Mouse (Mus musculus) forebrain, embryonic 15.5 days (tissue): ENCODE data around the gene Npb. TPM values are rescaled to one million over a fixed set of nuclear protein-coding genes. Genes with fewer than 3 reads are reported as not detected.
A peak's percentile ranks its signal among the peaks of the same experiment; 100 is the strongest.

Source experiments
- ATAC-seq: fragments of 200-750 bp; cut with Nextera tagmentation; replicated peaks from 2 replicates; pipeline ENCODE4 v1.8.0; 2017; ENCODE audit warnings: mild to moderate bottlenecking, moderate TSS enrichment, moderate library complexity
- H3K27ac ChIP-seq: fragments of 300-500 bp; sonication (generic); replicated peaks from 2 replicates; pipeline ENCODE4 v1.5.1; 2015; ENCODE audit warnings: mild to moderate bottlenecking, inconsistent platforms
- H3K27me3 ChIP-seq: fragments of 300-500 bp; sonication (generic); 2 replicates; pipeline ENCODE4 v1.6.1; 2015; ENCODE audit warnings: inconsistent platforms
- H3K36me3 ChIP-seq: fragments of 300-500 bp; sonication (generic); 2 replicates; pipeline ENCODE4 v1.6.1; 2015; ENCODE audit warnings: mild to moderate bottlenecking, inconsistent platforms
- H3K4me1 ChIP-seq: fragments of 300-500 bp; sonication (generic); 2 replicates; pipeline ENCODE4 v1.6.1; 2015; ENCODE audit warnings: inconsistent platforms
- H3K4me2 ChIP-seq: fragments of 300-500 bp; sonication (generic); replicated peaks from 2 replicates; pipeline ENCODE4 v1.6.1; 2015; ENCODE audit warnings: mild to moderate bottlenecking, inconsistent platforms
- H3K4me3 ChIP-seq: fragments of 300-500 bp; sonication (generic); 2 replicates; pipeline ENCODE4 v1.5.1; 2015; ENCODE audit warnings: mild to moderate bottlenecking, inconsistent platforms
- H3K9ac ChIP-seq: fragments of 300-500 bp; sonication (generic); replicated peaks from 2 replicates; pipeline ENCODE4 v1.6.1; 2015; ENCODE audit warnings: mild to moderate bottlenecking, inconsistent platforms
- H3K9me3 ChIP-seq: fragments of 300-500 bp; sonication (generic); 2 replicates; pipeline ENCODE4 v1.6.1; 2016; ENCODE audit warnings: inconsistent platforms
- WGBS: fragments of 180-500 bp; shearing (Covaris S2); methylation state at CpG from one replicate; pipeline ENCODE4 v1.1.7; 2015; ENCODE audit warnings: mixed read lengths; 5-methylcytosine and 5-hydroxymethylcytosine counted together
- polyA plus RNA-seq: library from polyadenylated mRNA; unstranded; fragments of >200 nt; fragmentation: Nextera tagmentation; extraction: Ambion mirVana; gene quantifications from 2 replicates; pipeline ENCODE4 v1.2.1, GENCODE M21; 2015

Gene Npb
- polyA plus RNA-seq, 1 experiment from 2014 or later = 0.65 TPM

DNA sequence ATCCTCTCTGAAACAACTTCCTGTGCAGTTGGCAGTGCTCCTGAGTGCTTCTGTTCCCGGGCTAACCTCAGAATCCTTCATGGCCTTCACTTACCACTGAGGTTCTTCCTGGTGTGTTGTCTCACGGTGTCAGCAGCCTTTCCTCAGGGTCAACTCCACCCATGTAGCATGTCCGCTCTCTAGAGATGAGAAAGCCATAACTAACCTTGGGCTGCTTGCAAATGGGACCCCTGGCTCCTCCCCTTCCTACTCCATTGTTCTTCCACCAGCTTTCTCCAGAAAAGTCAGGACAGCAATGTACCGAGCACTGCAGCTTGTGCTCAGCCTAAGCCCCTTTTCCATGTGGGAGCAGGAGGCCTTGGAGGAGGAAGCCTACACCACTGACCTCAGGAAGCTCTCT is 1.5 kb upstream of the Npb start:
- Histone ChIP-seq H3K27ac (no peak overlapping the region), H3K4me3 (no peak overlapping the region), H3K4me2 (no peak overlapping the region), H3K36me3 (peaks cover 62% of the 10 kb centered on the region), H3K4me1 (peaks cover 8% of the 10 kb centered on the region), H3K27me3 (peaks cover 5% of the 10 kb centered on the region; the same call in 1 of the 2 replicates), H3K9ac (no peak overlapping the region), H3K9me3 (no peaks in the 10 kb centered on the region)
- no peak for ATAC-seq
- 80% methylated on average over 4 of the region's 4 CpGs for WGBS

DNA sequence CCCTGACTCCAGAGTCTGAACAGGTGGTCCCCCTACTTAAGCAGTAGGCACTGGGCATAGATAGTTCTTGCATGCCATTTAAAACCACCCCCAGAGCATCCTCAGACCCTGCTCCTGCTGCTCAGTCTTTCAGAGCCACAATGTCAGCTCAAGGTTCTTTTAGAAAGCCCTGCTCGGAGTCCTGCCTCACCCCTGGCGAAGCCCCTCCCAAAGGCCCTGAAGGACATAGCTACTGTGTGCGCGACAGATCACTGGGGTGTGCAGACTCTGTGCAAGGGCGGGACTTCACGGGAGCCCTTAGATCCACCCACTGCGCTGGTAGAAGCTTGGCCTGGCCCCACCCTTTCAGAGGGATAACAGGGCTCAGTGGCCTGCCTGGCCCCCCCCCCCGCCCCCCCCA is 973 bp downstream of the Npb start:
- Histone ChIP-seq H3K4me2 (no peak overlapping the region), H3K9me3 (no peaks in the 10 kb centered on the region), H3K36me3 (peaks cover 54% of the 10 kb centered on the region), H3K27ac (no peak overlapping the region), H3K27me3 (peaks cover 5% of the 10 kb centered on the region; the same call in 1 of the 2 replicates), H3K4me1 (peaks cover 8% of the 10 kb centered on the region), H3K9ac (no peak overlapping the region), H3K4me3 (no peak overlapping the region)
- WGBS = 30% methylated on average over 8 of the region's 8 CpGs
- ATAC-seq = 0 out of 2 replicates have a peak, but pooled peaks have one; percentile 23

- H3K4me1 ChIP-seq = peaks cover 8% of the 10 kb centered on the region
- H3K9ac ChIP-seq = no peak overlapping the region
- H3K9me3 ChIP-seq = no peaks in the 10 kb centered on the region
- H3K27me3 ChIP-seq = peaks cover 5% of the 10 kb centered on the region; the same call in 1 of the 2 replicates
- H3K4me3 ChIP-seq = no peak overlapping the region
- no peak overlapping the region for H3K27ac ChIP-seq
- 72% methylated on average over 9 of the region's 9 CpGs for WGBS
- H3K36me3 ChIP-seq = peaks cover 45% of the 10 kb centered on the region
- H3K4me2 ChIP-seq = no peak overlapping the region
- no peak for ATAC-seq
Observed at GRCm38 (mm10) chr11:120610477-120611046, 2.3 kb downstream of the Npb start.

- H3K27me3 ChIP-seq = 0 out of 2 replicates have a peak, but pooled peaks cover 2% of the 10 kb centered on the region
Observed at GRCm38 (mm10) chr11:120612763-120613162, 4.5 kb downstream of the Npb start.

DNA sequence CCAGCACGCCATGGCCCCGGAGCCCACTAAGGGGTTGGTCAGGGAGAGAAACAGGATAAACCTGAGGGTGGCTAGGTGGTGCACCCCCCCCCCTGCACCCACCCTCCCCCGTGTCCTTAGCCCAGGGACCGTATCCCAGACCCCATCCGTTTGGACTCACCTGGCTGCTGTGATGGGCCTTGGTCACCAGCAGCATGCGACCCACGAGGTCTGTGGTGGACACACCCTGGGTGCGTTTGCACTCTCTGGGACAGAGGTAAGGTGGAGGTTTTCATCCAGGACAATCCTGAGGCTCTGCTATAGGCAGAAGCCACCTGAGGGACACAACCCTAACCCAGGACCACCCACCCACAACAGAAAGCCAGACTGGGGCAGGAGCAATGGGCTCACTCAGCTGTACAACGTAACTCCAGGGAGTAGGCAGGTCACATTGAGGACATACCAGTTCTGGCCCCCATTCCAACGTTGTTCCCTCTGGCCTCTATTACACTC is 5.2 kb downstream of the Npb start:
- Histone ChIP-seq H3K4me2 (no peak overlapping the region), H3K36me3 (peaks cover 34% of the 10 kb centered on the region), H3K27ac (no peak overlapping the region), H3K4me1 (peaks cover 19% of the 10 kb centered on the region), H3K9ac (no peak overlapping the region), H3K27me3 (0 out of 2 replicates have a peak, but pooled peaks cover 2% of the 10 kb centered on the region), H3K9me3 (no peaks in the 10 kb centered on the region), H3K4me3 (no peak overlapping the region)
- no peak for ATAC-seq
- WGBS = 92% methylated on average over 10 of the region's 10 CpGs

More at GRCm38 (mm10) chr11:120612763-120613162, 4.5 kb downstream of the Npb start:
- H3K9me3 ChIP-seq = no peaks in the 10 kb centered on the region
- peaks cover 22% of the 10 kb centered on the region for H3K4me1 ChIP-seq
- 51% methylated on average over 6 of the region's 6 CpGs for WGBS
- H3K9ac ChIP-seq = no peak overlapping the region
- ATAC-seq = no peak
- H3K4me2 ChIP-seq = no peak overlapping the region
- H3K4me3 ChIP-seq = no peak overlapping the region
- H3K27ac ChIP-seq = no peak overlapping the region
- peaks cover 30% of the 10 kb centered on the region for H3K36me3 ChIP-seq

GRCm38 (mm10) chr11:120613976-120614375 is 5.7 kb downstream of the Npb start:
- Histone ChIP-seq H3K4me3 (no peak overlapping the region), H3K4me2 (no peak overlapping the region), H3K4me1 (peaks cover 17% of the 10 kb centered on the region), H3K9me3 (no peaks in the 10 kb centered on the region), H3K27me3 (0 out of 2 replicates have a peak, but pooled peaks cover under 1% of the 10 kb centered on the region), H3K27ac (no peak overlapping the region), H3K36me3 (peaks cover 38% of the 10 kb centered on the region), H3K9ac (no peak overlapping the region)
- 87% methylated on average over 8 of the region's 8 CpGs for WGBS
- ATAC-seq = no peak

DNA sequence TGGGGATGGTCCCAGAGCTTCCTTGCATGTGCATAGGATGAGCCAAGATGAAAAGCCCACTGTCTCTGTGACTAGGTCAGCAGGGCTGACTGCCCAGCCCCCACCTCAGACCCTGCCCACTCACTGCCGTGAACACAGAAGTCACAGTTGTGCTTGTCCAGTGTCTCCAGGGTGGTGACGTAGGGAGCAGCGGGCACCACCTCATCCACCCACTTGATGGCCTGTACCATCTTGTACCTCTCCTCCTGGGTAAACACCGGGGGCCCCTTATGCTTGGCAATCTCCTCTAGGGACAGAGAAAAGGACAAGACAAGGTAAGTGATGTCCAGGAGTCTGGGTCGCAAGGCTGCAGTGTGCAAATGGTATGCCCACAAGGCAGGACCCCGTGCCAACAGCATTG is 6.9 kb downstream of the Npb start:
- Histone ChIP-seq H3K27me3 (no peaks in the 10 kb centered on the region), H3K9ac (no peak overlapping the region), H3K4me1 (peaks cover 17% of the 10 kb centered on the region), H3K27ac (no peak overlapping the region), H3K4me3 (no peak overlapping the region), H3K9me3 (no peaks in the 10 kb centered on the region), H3K36me3 (peaks cover 43% of the 10 kb centered on the region), H3K4me2 (no peak overlapping the region)
- no peak for ATAC-seq
- 93% methylated on average over 6 of the region's 6 CpGs for WGBS

GRCm38 (mm10) chr11:120615606-120616203 is 7.4 kb downstream of the Npb start:
- Histone ChIP-seq H3K27ac (no peak overlapping the region), H3K9me3 (no peaks in the 10 kb centered on the region), H3K27me3 (no peaks in the 10 kb centered on the region), H3K4me2 (no peak overlapping the region), H3K9ac (no peak overlapping the region), H3K4me3 (0 out of 2 replicates have a peak overlapping the region, but pooled peaks have one; percentile 85), H3K36me3 (peaks cover 43% of the 10 kb centered on the region), H3K4me1 (peaks cover 17% of the 10 kb centered on the region)
- 93% methylated on average over 11 of the region's 11 CpGs for WGBS
- ATAC-seq = no peak

- Histone ChIP-seq H3K4me2 (peak overlapping the region; percentile 65), H3K27ac (peak overlapping the region; percentile 81), H3K4me3 (peak overlapping the region; percentile 85), H3K36me3 (peaks cover 46% of the 10 kb centered on the region), H3K4me1 (peaks cover 17% of the 10 kb centered on the region), H3K27me3 (no peaks in the 10 kb centered on the region), H3K9ac (peak overlapping the region; percentile 86), H3K9me3 (no peaks in the 10 kb centered on the region)
- WGBS = 54% methylated on average over 4 of the region's 4 CpGs
- ATAC-seq = no peak
Observed at GRCm38 (mm10) chr11:120616617-120617294, 8.5 kb downstream of the Npb start.

DNA sequence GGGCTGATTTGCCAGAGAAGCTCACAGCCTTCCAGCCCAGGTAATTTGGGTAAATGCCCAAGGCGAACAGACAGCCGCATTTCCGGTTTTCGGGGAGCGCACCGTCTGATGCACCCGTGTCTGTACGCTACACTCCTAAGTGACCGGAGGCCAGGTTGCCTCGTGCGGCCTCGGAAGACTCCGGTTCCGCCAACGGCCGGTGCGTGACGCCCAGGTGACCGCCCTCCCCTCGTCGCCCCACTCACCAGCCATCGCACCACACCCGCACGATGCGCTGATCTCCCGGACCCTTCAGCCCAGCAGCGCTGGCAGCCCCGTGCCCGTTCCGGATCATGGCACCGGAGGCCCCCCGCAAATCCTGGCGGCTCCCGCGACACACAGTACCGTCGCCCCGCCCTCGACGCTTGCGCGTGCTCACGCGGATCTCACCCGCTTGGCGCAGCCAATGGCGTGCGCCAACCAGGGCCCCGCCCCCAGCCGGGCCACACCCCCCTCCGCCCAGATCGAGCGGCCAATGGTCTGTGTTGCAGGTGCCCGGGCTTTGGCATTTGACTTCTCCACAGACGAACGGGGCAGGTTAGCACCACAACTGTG is 9.3 kb downstream of the Npb start, which contains the start of gene Pcyt2:
Gene Pcyt2, minus strand, starts transcription at position 418 of the 594 bp plus-strand sequence.
- H3K27ac ChIP-seq = peak within 1 kb of the TSS; percentile 81
- peaks cover 46% of the 10 kb centered on the region for H3K36me3 ChIP-seq
- peak within 1 kb of the TSS; percentile 86 for H3K9ac ChIP-seq
- no peaks in the 10 kb centered on the region for H3K27me3 ChIP-seq
- peak within 1 kb of the TSS; percentile 85 for H3K4me3 ChIP-seq
- peak; percentile 93 for ATAC-seq
- H3K9me3 ChIP-seq = no peaks in the 10 kb centered on the region
- H3K4me2 ChIP-seq = peak within 1 kb of the TSS; percentile 65
- peaks cover 17% of the 10 kb centered on the region for H3K4me1 ChIP-seq
- WGBS = under 1% methylated on average over 56 of the region's 56 CpGs

- Histone ChIP-seq H3K27me3 (no peaks in the 10 kb centered on the region), H3K4me2 (no peak overlapping the region), H3K9me3 (no peaks in the 10 kb centered on the region), H3K27ac (no peak overlapping the region), H3K36me3 (peaks cover 53% of the 10 kb centered on the region), H3K4me1 (peaks cover 24% of the 10 kb centered on the region), H3K9ac (no peak overlapping the region), H3K4me3 (peak overlapping the region; percentile 85; the same call in 1 of the 2 replicates)
- no peak for ATAC-seq
- WGBS = 95% methylated on average over 25 of the region's 25 CpGs
Observed at GRCm38 (mm10) chr11:120618619-120619535, 10.6 kb downstream of the Npb start.
